Mouse (Mus musculus): ENCODE measurements at regions not wholly inside any gene's neighbourhood (a gene's known extent, or its start where the extent isn't known, plus 50 kb on each side); places are given as distances from the start of the nearest gene placed in this dataset.
"Not testable (repeated sequence)": the region's sequence is repeated elsewhere in the genome, so short reads cannot be mapped to it uniquely, and the experiment has no call there.

GRCm38 (mm10) chr6:22671524-22671923, 203.8 kb upstream of the Ptprz1 start:
- TF ChIP-seq CTCF (IDR thresholded peaks at IDR 0.05; ENCODE audit: low read depth): no peak
- TF ChIP-seq EP300 (optimal IDR thresholded peaks at IDR 0.05): no peak
- no peak for ATAC-seq (ENCODE audit: low FRiP score, low TSS enrichment)
- 61% methylated on average over 1 of the region's 1 CpGs for WGBS
- no peak for DNase-seq (ENCODE audit: low spot score)
- Histone ChIP-seq H3K9ac (ENCODE audit: low read length) (no peak overlapping the region), H3K27ac (replicated peaks) (no peak overlapping the region), H3K4me2 (replicated peaks; ENCODE audit: low read depth) (no peak overlapping the region), H3K4me1 (replicated peaks; ENCODE audit: control insufficient read depth, insufficient read depth) (no peaks in the 10 kb centered on the region), H3K27me3 (ENCODE audit: control insufficient read depth, insufficient read depth, low read length) (no peaks in the 10 kb centered on the region), H3K9me3 (ENCODE audit: control insufficient read depth, low read length) (no peaks in the 10 kb centered on the region), H3K4me3 (ENCODE audit: low read depth, low read length) (no peak overlapping the region), H3K36me3 (ENCODE audit: control insufficient read depth, insufficient read depth, low read length) (no peaks in the 10 kb centered on the region)

GRCm38 (mm10) chr6:22668190-22668975, 206.9 kb upstream of the Ptprz1 start:
- Histone ChIP-seq H3K9me3 (ENCODE audit: control insufficient read depth, low read length) (no peaks in the 10 kb centered on the region), H3K4me1 (replicated peaks; ENCODE audit: control insufficient read depth, insufficient read depth) (no peaks in the 10 kb centered on the region), H3K36me3 (ENCODE audit: control insufficient read depth, insufficient read depth, low read length) (no peaks in the 10 kb centered on the region), H3K27me3 (ENCODE audit: control insufficient read depth, insufficient read depth, low read length) (no peaks in the 10 kb centered on the region), H3K4me2 (replicated peaks; ENCODE audit: low read depth) (no peak overlapping the region), H3K9ac (ENCODE audit: low read length) (no peak overlapping the region), H3K4me3 (ENCODE audit: low read depth, low read length) (no peak overlapping the region), H3K27ac (replicated peaks) (no peak overlapping the region)
- ATAC-seq (ENCODE audit: low FRiP score, low TSS enrichment) (no peak), DNase-seq (ENCODE audit: low spot score) (no peak)
- WGBS: 63% methylated on average over 7 of the region's 7 CpGs
- TF ChIP-seq CTCF (IDR thresholded peaks at IDR 0.05; ENCODE audit: low read depth) (no peak), EP300 (optimal IDR thresholded peaks at IDR 0.05) (no peak)

GRCm38 (mm10) chr6:22657401-22657800, 217.9 kb upstream of the Ptprz1 start:
- H3K4me2 ChIP-seq (replicated peaks; ENCODE audit: low read depth); H3K4me1 ChIP-seq (replicated peaks; ENCODE audit: control insufficient read depth, insufficient read depth); H3K27me3 ChIP-seq (ENCODE audit: control insufficient read depth, insufficient read depth, low read length); H3K9ac ChIP-seq (ENCODE audit: low read length); H3K27ac ChIP-seq (replicated peaks); ATAC-seq (ENCODE audit: low FRiP score, low TSS enrichment); H3K36me3 ChIP-seq (ENCODE audit: control insufficient read depth, insufficient read depth, low read length); H3K4me3 ChIP-seq (ENCODE audit: low read depth, low read length); H3K9me3 ChIP-seq (ENCODE audit: control insufficient read depth, low read length); DNase-seq (ENCODE audit: low spot score): not testable (repeated sequence)
- WGBS: 95% methylated on average over 14 of the region's 15 CpGs

- no peak for ATAC-seq (ENCODE audit: low FRiP score, low TSS enrichment)
Observed at GRCm38 (mm10) chr6:22640100-22640499, 235.2 kb upstream of the Ptprz1 start.

DNA sequence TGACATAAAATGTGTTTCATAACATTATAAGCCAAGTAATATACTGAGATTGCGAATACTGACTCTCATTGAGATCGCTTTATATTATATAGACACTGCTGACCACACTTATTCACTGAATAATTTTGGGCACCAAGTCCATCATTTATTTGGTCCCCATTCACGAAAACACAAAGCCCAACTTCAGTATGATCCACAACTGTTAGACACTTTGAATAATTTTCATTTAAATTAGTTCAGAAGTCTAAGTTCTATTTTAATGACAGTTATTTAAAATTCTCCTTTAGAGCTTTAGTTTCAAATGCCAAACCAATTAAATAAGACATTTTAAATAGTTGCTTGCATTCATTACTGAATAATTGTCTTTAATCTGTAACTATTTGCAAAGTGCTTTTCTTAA, 240.2 kb upstream of the Ptprz1 start:
- ATAC-seq (ENCODE audit: low FRiP score, low TSS enrichment): no peak
- 89% methylated on average over 3 of the region's 3 CpGs for WGBS

More at GRCm38 (mm10) chr6:22640100-22640499, 235.2 kb upstream of the Ptprz1 start:
- Histone ChIP-seq H3K4me1 (replicated peaks; ENCODE audit: control insufficient read depth, insufficient read depth) (no peaks in the 10 kb centered on the region), H3K27ac (replicated peaks) (no peak overlapping the region), H3K36me3 (ENCODE audit: control insufficient read depth, insufficient read depth, low read length) (no peaks in the 10 kb centered on the region), H3K27me3 (ENCODE audit: control insufficient read depth, insufficient read depth, low read length) (no peaks in the 10 kb centered on the region), H3K4me2 (replicated peaks; ENCODE audit: low read depth) (no peak overlapping the region), H3K4me3 (ENCODE audit: low read depth, low read length) (no peak overlapping the region), H3K9ac (ENCODE audit: low read length) (no peak overlapping the region), H3K9me3 (ENCODE audit: control insufficient read depth, low read length) (no peaks in the 10 kb centered on the region)
- TF ChIP-seq CTCF (IDR thresholded peaks at IDR 0.05; ENCODE audit: low read depth): no peak
- TF ChIP-seq EP300 (optimal IDR thresholded peaks at IDR 0.05): no peak
- DNase-seq (ENCODE audit: low spot score): no peak

DNA sequence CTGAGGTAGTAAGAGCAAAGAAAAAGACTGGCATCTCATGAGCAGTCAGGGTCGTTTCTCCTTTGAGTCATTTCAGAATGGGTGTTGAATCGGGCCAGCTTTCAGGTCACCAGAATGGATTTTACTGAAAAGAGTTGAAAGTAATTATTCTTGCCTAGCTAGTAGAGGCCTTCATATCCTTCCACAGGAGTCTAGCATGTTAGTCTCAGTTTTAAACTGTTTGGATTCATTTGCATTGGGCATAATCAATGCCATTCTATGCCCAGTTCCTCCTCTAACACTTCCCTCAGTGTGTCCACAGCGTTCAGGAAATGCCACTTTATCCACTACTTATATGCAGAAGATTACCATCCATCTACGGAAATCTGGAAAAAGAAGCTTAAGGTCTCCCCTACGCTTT, 240.6 kb upstream of the Ptprz1 start:
- H3K9ac ChIP-seq (ENCODE audit: low read length): no peak overlapping the region
- no peaks in the 10 kb centered on the region for H3K4me1 ChIP-seq (replicated peaks; ENCODE audit: control insufficient read depth, insufficient read depth)
- ATAC-seq (ENCODE audit: low FRiP score, low TSS enrichment) (no peak), DNase-seq (ENCODE audit: low spot score) (no peak)
- 78% methylated on average over 5 of the region's 5 CpGs for WGBS
- no peak overlapping the region for H3K4me2 ChIP-seq (replicated peaks; ENCODE audit: low read depth)
- H3K36me3 ChIP-seq (ENCODE audit: control insufficient read depth, insufficient read depth, low read length): no peaks in the 10 kb centered on the region
- H3K4me3 ChIP-seq (ENCODE audit: low read depth, low read length): no peak overlapping the region
- no peaks in the 10 kb centered on the region for H3K9me3 ChIP-seq (ENCODE audit: control insufficient read depth, low read length)
- TF ChIP-seq EP300 (optimal IDR thresholded peaks at IDR 0.05): no peak
- no peak for TF ChIP-seq CTCF (IDR thresholded peaks at IDR 0.05; ENCODE audit: low read depth)
- H3K27ac ChIP-seq (replicated peaks): no peak overlapping the region
- no peaks in the 10 kb centered on the region for H3K27me3 ChIP-seq (ENCODE audit: control insufficient read depth, insufficient read depth, low read length)

More for the DNA sequence above, 240.2 kb upstream of the Ptprz1 start:
- Histone ChIP-seq H3K27ac (replicated peaks) (no peak overlapping the region), H3K4me1 (replicated peaks; ENCODE audit: control insufficient read depth, insufficient read depth) (no peaks in the 10 kb centered on the region), H3K27me3 (ENCODE audit: control insufficient read depth, insufficient read depth, low read length) (no peaks in the 10 kb centered on the region), H3K4me2 (replicated peaks; ENCODE audit: low read depth) (no peak overlapping the region), H3K9ac (ENCODE audit: low read length) (no peak overlapping the region), H3K4me3 (ENCODE audit: low read depth, low read length) (no peak overlapping the region), H3K9me3 (ENCODE audit: control insufficient read depth, low read length) (no peaks in the 10 kb centered on the region), H3K36me3 (ENCODE audit: control insufficient read depth, insufficient read depth, low read length) (no peaks in the 10 kb centered on the region)
- no peak for DNase-seq (ENCODE audit: low spot score)
- no peak for TF ChIP-seq EP300 (optimal IDR thresholded peaks at IDR 0.05)
- TF ChIP-seq CTCF (IDR thresholded peaks at IDR 0.05; ENCODE audit: low read depth): no peak

All from stomach, postnatal 0 days (tissue).